Mouse (Mus musculus) activated CD4-positive, CD25-positive, alpha-beta regulatory T cell, adult 9 weeks (primary cell): ENCODE results near the gene Gm20852. TPM values are rescaled to one million over a fixed set of nuclear protein-coding genes. Genes with fewer than 3 reads are reported as not detected.

ENCODE experiments used
- polyA plus RNA-seq: library from polyadenylated mRNA; unstranded; fragments of 100-300 nt; shearing (Covaris generic); gene quantifications from one replicate; pipeline ENCODE4 v1.2.1, GENCODE M21; 2017

The Gm20852 gene
- not detected for polyA plus RNA-seq

DNA sequence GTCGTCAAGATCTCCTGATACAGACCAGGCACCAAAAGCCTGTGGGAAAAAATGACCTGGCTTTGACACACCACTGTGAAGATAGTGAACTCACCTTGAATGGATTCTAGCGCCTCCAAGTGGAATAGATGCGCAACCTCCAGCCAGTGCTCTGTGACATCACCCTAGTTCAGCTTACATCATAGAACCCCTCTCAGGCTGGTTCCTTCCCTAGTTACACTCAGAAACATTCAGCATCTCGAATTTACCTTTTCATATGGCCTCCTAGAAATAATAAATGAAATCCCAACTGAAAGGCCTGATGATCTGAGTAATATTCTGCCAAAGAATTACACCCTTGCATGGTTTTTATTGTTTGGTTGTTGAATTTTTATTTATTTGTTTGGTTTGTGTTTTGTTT is at the start of gene Gm20852:
Gene Gm20852, minus strand, starts transcription at position 101 of the 400 bp plus-strand sequence.

